Mouse (Mus musculus): ENCODE data around the gene Marveld2. TPM values are rescaled to one million over a fixed set of nuclear protein-coding genes. Genes with fewer than 3 reads are reported as not detected.

The Marveld2 gene
- polyA plus RNA-seq, 1 experiment from 2014 or later: 3.2 TPM

DNA sequence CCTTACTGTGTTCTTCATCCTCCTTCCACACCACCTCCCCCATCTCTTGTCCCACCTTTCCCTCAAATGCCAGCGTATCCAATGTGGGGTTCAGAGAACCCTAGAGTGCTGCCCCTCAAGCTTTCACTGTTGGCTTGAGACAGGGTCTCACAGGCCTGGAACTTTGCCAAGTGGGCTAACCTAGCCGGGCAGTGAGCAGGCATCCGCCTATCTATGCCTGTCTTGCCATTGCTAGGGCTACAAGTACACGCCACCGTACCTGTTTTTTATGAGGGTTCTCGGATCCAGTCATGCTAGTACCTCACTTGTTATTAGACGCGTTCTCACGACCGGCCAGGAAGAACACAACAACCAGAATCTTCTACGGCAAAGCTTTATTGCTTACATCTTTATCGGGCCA lies 28.1 kb downstream of the Marveld2 start:
- ATAC-seq (ENCODE audit: insufficient number of reproducible peaks, low FRiP score, low TSS enrichment, low read depth) (no peak), DNase-seq (ENCODE audit: low spot score) (no peak)
- Histone ChIP-seq H3K36me3 (ENCODE audit: control insufficient read depth, insufficient read depth, low read length) (no peaks in the 10 kb centered on the region), H3K4me1 (ENCODE audit: control insufficient read depth, insufficient read depth, low read length) (no peaks in the 10 kb centered on the region), H3K9me3 (ENCODE audit: control insufficient read depth, low read length) (no peaks in the 10 kb centered on the region), H3K4me3 (ENCODE audit: low read depth, low read length) (no peak overlapping the region), H3K4me2 (ENCODE audit: low read depth, severe bottlenecking) (no peak overlapping the region), H3K27me3 (ENCODE audit: control insufficient read depth, insufficient read depth, low read length) (no peaks in the 10 kb centered on the region), H3K27ac (replicated peaks; ENCODE audit: low read depth, low read length) (no peak overlapping the region), H3K9ac (ENCODE audit: low read length) (no peak overlapping the region)
- WGBS: 89% methylated on average over 11 of the region's 12 CpGs

DNA sequence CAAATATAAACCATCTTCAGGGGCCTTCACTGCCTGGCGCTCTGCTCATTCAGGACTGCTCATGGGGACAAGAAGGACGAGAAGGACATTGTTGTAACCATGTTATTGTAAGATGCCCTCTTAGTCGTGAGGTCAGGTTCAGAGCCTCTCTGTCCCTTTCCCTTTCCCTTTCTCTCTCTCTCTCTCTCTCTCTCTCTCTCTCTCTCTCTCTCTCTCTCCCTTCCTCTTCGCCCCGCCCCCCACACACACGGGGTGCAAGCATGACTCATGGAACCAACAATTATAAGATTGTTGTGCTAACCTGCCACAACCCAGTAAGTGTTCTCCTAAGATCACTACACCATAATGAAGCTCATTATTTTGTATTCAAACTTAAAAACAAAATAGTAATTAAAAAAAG lies 34.6 kb downstream of the Marveld2 start:
- ATAC-seq (ENCODE audit: insufficient number of reproducible peaks, low FRiP score, low TSS enrichment, low read depth) (no peak), DNase-seq (ENCODE audit: low spot score) (no peak)
- H3K27ac ChIP-seq (replicated peaks; ENCODE audit: low read depth, low read length): no peak overlapping the region
- no peaks in the 10 kb centered on the region for H3K27me3 ChIP-seq (ENCODE audit: control insufficient read depth, insufficient read depth, low read length)
- H3K9me3 ChIP-seq (ENCODE audit: control insufficient read depth, low read length): no peaks in the 10 kb centered on the region
- no peak overlapping the region for H3K4me3 ChIP-seq (ENCODE audit: low read depth, low read length)
- no peak overlapping the region for H3K9ac ChIP-seq (ENCODE audit: low read length)
- no peaks in the 10 kb centered on the region for H3K36me3 ChIP-seq (ENCODE audit: control insufficient read depth, insufficient read depth, low read length)
- 43% methylated on average over 6 of the region's 6 CpGs for WGBS
- no peak overlapping the region for H3K4me2 ChIP-seq (ENCODE audit: low read depth, severe bottlenecking)
- no peaks in the 10 kb centered on the region for H3K4me1 ChIP-seq (ENCODE audit: control insufficient read depth, insufficient read depth, low read length)

GRCm38 (mm10) chr13:100581701-100582100 lies 35.1 kb downstream of the Marveld2 start:
- Histone ChIP-seq H3K9me3 (ENCODE audit: control insufficient read depth, low read length) (no peaks in the 10 kb centered on the region), H3K4me2 (ENCODE audit: low read depth, severe bottlenecking) (no peak overlapping the region), H3K9ac (ENCODE audit: low read length) (no peak overlapping the region), H3K36me3 (ENCODE audit: control insufficient read depth, insufficient read depth, low read length) (no peaks in the 10 kb centered on the region), H3K27me3 (ENCODE audit: control insufficient read depth, insufficient read depth, low read length) (no peaks in the 10 kb centered on the region), H3K4me1 (ENCODE audit: control insufficient read depth, insufficient read depth, low read length) (no peaks in the 10 kb centered on the region), H3K4me3 (ENCODE audit: low read depth, low read length) (no peak overlapping the region), H3K27ac (replicated peaks; ENCODE audit: low read depth, low read length) (no peak overlapping the region)
- DNase-seq (ENCODE audit: low spot score) (no peak), ATAC-seq (ENCODE audit: insufficient number of reproducible peaks, low FRiP score, low TSS enrichment, low read depth) (no peak)
- WGBS: 34% methylated on average over 3 of the region's 3 CpGs

GRCm38 (mm10) chr13:100579951-100580350 lies 36.8 kb downstream of the Marveld2 start:
- Histone ChIP-seq H3K9ac (ENCODE audit: low read length) (no peak overlapping the region), H3K4me3 (ENCODE audit: low read depth, low read length) (no peak overlapping the region), H3K9me3 (ENCODE audit: control insufficient read depth, low read length) (no peaks in the 10 kb centered on the region), H3K4me2 (ENCODE audit: low read depth, severe bottlenecking) (no peak overlapping the region), H3K27ac (replicated peaks; ENCODE audit: low read depth, low read length) (no peak overlapping the region), H3K36me3 (ENCODE audit: control insufficient read depth, insufficient read depth, low read length) (no peaks in the 10 kb centered on the region), H3K4me1 (ENCODE audit: control insufficient read depth, insufficient read depth, low read length) (no peaks in the 10 kb centered on the region), H3K27me3 (ENCODE audit: control insufficient read depth, insufficient read depth, low read length) (no peaks in the 10 kb centered on the region)
- no peak for ATAC-seq (ENCODE audit: insufficient number of reproducible peaks, low FRiP score, low TSS enrichment, low read depth)
- no peak for DNase-seq (ENCODE audit: low spot score)

- DNase-seq (ENCODE audit: low spot score): no peak
- no peak for ATAC-seq (ENCODE audit: insufficient number of reproducible peaks, low FRiP score, low TSS enrichment, low read depth)
- Histone ChIP-seq H3K9me3 (ENCODE audit: control insufficient read depth, low read length) (no peaks in the 10 kb centered on the region), H3K27me3 (ENCODE audit: control insufficient read depth, insufficient read depth, low read length) (no peaks in the 10 kb centered on the region), H3K36me3 (ENCODE audit: control insufficient read depth, insufficient read depth, low read length) (no peaks in the 10 kb centered on the region), H3K4me3 (ENCODE audit: low read depth, low read length) (no peak overlapping the region), H3K4me1 (ENCODE audit: control insufficient read depth, insufficient read depth, low read length) (no peaks in the 10 kb centered on the region), H3K4me2 (ENCODE audit: low read depth, severe bottlenecking) (no peak overlapping the region), H3K27ac (replicated peaks; ENCODE audit: low read depth, low read length) (no peak overlapping the region), H3K9ac (ENCODE audit: low read length) (no peak overlapping the region)
- 67% methylated on average over 3 of the region's 3 CpGs for WGBS
These were observed 37.6 kb downstream of the Marveld2 start for GRCm38 (mm10) chr13:100579220-100579619.

- ATAC-seq (ENCODE audit: insufficient number of reproducible peaks, low FRiP score, low TSS enrichment, low read depth): no peak
- 76% methylated on average over 2 of the region's 2 CpGs for WGBS
- Histone ChIP-seq H3K27me3 (ENCODE audit: control insufficient read depth, insufficient read depth, low read length) (no peaks in the 10 kb centered on the region), H3K4me3 (ENCODE audit: low read depth, low read length) (no peak overlapping the region), H3K9ac (ENCODE audit: low read length) (no peak overlapping the region), H3K9me3 (ENCODE audit: control insufficient read depth, low read length) (no peaks in the 10 kb centered on the region), H3K27ac (replicated peaks; ENCODE audit: low read depth, low read length) (no peak overlapping the region), H3K36me3 (ENCODE audit: control insufficient read depth, insufficient read depth, low read length) (no peaks in the 10 kb centered on the region), H3K4me2 (ENCODE audit: low read depth, severe bottlenecking) (no peak overlapping the region), H3K4me1 (ENCODE audit: control insufficient read depth, insufficient read depth, low read length) (no peaks in the 10 kb centered on the region)
- DNase-seq (ENCODE audit: low spot score): no peak
These were observed 40.8 kb downstream of the Marveld2 start for GRCm38 (mm10) chr13:100575950-100576349.

- H3K9ac ChIP-seq (ENCODE audit: low read length): no peak overlapping the region
- no peaks in the 10 kb centered on the region for H3K4me1 ChIP-seq (ENCODE audit: control insufficient read depth, insufficient read depth, low read length)
- no peak for DNase-seq (ENCODE audit: low spot score)
- 58% methylated on average over 2 of the region's 2 CpGs for WGBS
- no peaks in the 10 kb centered on the region for H3K9me3 ChIP-seq (ENCODE audit: control insufficient read depth, low read length)
- no peak overlapping the region for H3K27ac ChIP-seq (replicated peaks; ENCODE audit: low read depth, low read length)
- H3K36me3 ChIP-seq (ENCODE audit: control insufficient read depth, insufficient read depth, low read length): no peaks in the 10 kb centered on the region
- no peak for ATAC-seq (ENCODE audit: insufficient number of reproducible peaks, low FRiP score, low TSS enrichment, low read depth)
- no peak overlapping the region for H3K4me2 ChIP-seq (ENCODE audit: low read depth, severe bottlenecking)
- H3K4me3 ChIP-seq (ENCODE audit: low read depth, low read length): no peak overlapping the region
- H3K27me3 ChIP-seq (ENCODE audit: control insufficient read depth, insufficient read depth, low read length): no peaks in the 10 kb centered on the region
These were observed 46.1 kb downstream of the Marveld2 start for GRCm38 (mm10) chr13:100570713-100571112.

DNA sequence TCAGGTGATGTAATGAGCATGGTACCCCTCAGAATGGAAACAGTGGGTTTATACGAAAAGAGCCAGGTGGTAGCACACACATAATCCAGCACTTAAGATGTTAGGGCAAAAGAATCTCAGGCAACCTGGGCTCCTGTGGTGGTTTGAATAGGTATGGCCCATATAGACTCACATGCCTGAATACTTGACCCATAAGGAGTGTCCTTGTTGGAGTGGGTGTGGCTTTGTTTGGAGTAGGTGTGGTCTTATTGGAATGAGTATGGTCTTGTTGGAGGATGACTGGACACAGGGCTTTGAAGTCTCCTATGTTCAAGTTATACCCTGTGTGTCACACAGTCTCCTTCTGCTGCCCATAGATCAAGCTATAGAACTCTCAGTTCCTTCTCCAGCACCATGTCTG lies 48.4 kb downstream of the Marveld2 start:
- no peak overlapping the region for H3K4me3 ChIP-seq (ENCODE audit: low read depth, low read length)
- no peaks in the 10 kb centered on the region for H3K27me3 ChIP-seq (ENCODE audit: control insufficient read depth, insufficient read depth, low read length)
- no peak for DNase-seq (ENCODE audit: low spot score)
- H3K9ac ChIP-seq (ENCODE audit: low read length): no peak overlapping the region
- no peaks in the 10 kb centered on the region for H3K4me1 ChIP-seq (ENCODE audit: control insufficient read depth, insufficient read depth, low read length)
- no peak overlapping the region for H3K4me2 ChIP-seq (ENCODE audit: low read depth, severe bottlenecking)
- no peak overlapping the region for H3K27ac ChIP-seq (replicated peaks; ENCODE audit: low read depth, low read length)
- H3K9me3 ChIP-seq (ENCODE audit: control insufficient read depth, low read length): no peaks in the 10 kb centered on the region
- H3K36me3 ChIP-seq (ENCODE audit: control insufficient read depth, insufficient read depth, low read length): no peaks in the 10 kb centered on the region
- ATAC-seq (ENCODE audit: insufficient number of reproducible peaks, low FRiP score, low TSS enrichment, low read depth): no peak
- WGBS: 94% methylated on average over 1 of the region's 1 CpGs

GRCm38 (mm10) chr13:100559449-100559848 lies 57.3 kb downstream of the Marveld2 start:
- H3K4me3 ChIP-seq (ENCODE audit: low read depth, low read length): no peak overlapping the region
- no peaks in the 10 kb centered on the region for H3K4me1 ChIP-seq (ENCODE audit: control insufficient read depth, insufficient read depth, low read length)
- no peaks in the 10 kb centered on the region for H3K27me3 ChIP-seq (ENCODE audit: control insufficient read depth, insufficient read depth, low read length)
- H3K27ac ChIP-seq (replicated peaks; ENCODE audit: low read depth, low read length): no peak overlapping the region
- WGBS: 77% methylated on average over 9 of the region's 9 CpGs
- H3K9ac ChIP-seq (ENCODE audit: low read length): no peak overlapping the region
- H3K36me3 ChIP-seq (ENCODE audit: control insufficient read depth, insufficient read depth, low read length): no peaks in the 10 kb centered on the region
- H3K4me2 ChIP-seq (ENCODE audit: low read depth, severe bottlenecking): no peak overlapping the region
- DNase-seq (ENCODE audit: low spot score): no peak
- H3K9me3 ChIP-seq (ENCODE audit: control insufficient read depth, low read length): no peaks in the 10 kb centered on the region
- no peak for ATAC-seq (ENCODE audit: insufficient number of reproducible peaks, low FRiP score, low TSS enrichment, low read depth)

Data from limb, embryonic 11.5 days (tissue).